Mouse (Mus musculus): ENCODE results near the gene Zswim2. TPM values are rescaled to one million over a fixed set of nuclear protein-coding genes. Genes with fewer than 3 reads are reported as not detected.
"Not testable (repeated sequence)": the region's sequence is repeated elsewhere in the genome, so short reads cannot be mapped to it uniquely, and the experiment has no call there.

The Zswim2 gene
- not detected for polyA plus RNA-seq (2021)

- ATAC-seq = no peak
- DNase-seq (ENCODE audit: low read depth, low spot score) = no peak
- in situ Hi-C loops (cut with MboI; ENCODE audit: low pct_unique_long_range_greater_than_20kb) = no loop called here
- no peak for TF ChIP-seq CTCF (IDR thresholded peaks at IDR 0.05)
- ChIA-PET POLR2A (no interaction called here), CTCF (no interaction called here)
- peaks cover 71% of the 10 kb centered on the region for H3K27me3 ChIP-seq
These were observed at the start of gene Zswim2 for GRCm38 (mm10) chr2:83940931-83941361. Zswim2 (minus strand) TSS chr2:83941228.

GRCm38 (mm10) chr2:83990253-83990652 lies 49.2 kb upstream of the Zswim2 start, which contains the start of gene Gm13691:
Gm13691 (plus strand) TSS chr2:83990553.
- H3K27me3 ChIP-seq; DNase-seq (ENCODE audit: low read depth, low spot score); CTCF ChIA-PET; POLR2A ChIA-PET; ATAC-seq; in situ Hi-C loops (cut with MboI; ENCODE audit: low pct_unique_long_range_greater_than_20kb): not testable (repeated sequence)

GRCm38 (mm10) chr2:83984443-83984842 lies 43.4 kb upstream of the Zswim2 start, which contains the start of gene Gm13697:
Gm13697 (plus strand) TSS chr2:83984743.
- POLR2A ChIA-PET; DNase-seq (ENCODE audit: low read depth, low spot score); ATAC-seq; CTCF ChIA-PET; in situ Hi-C loops (cut with MboI; ENCODE audit: low pct_unique_long_range_greater_than_20kb); H3K27me3 ChIP-seq: not testable (repeated sequence)

GRCm38 (mm10) chr2:83978633-83979032 lies 37.6 kb upstream of the Zswim2 start, which contains the start of gene Gm13694:
Gm13694 (plus strand) TSS chr2:83978933.
- ATAC-seq; in situ Hi-C loops (cut with MboI; ENCODE audit: low pct_unique_long_range_greater_than_20kb); H3K27me3 ChIP-seq; CTCF ChIA-PET; DNase-seq (ENCODE audit: low read depth, low spot score); POLR2A ChIA-PET: not testable (repeated sequence)

- in situ Hi-C loops (cut with MboI; ENCODE audit: low pct_unique_long_range_greater_than_20kb); POLR2A ChIA-PET; H3K27me3 ChIP-seq; DNase-seq (ENCODE audit: low read depth, low spot score); CTCF ChIA-PET; ATAC-seq: not testable (repeated sequence)
These were observed 31.8 kb upstream of the Zswim2 start, which contains the start of gene Gm13696 for GRCm38 (mm10) chr2:83972823-83973222. Gm13696 (plus strand) TSS chr2:83973123.

- DNase-seq (ENCODE audit: low read depth, low spot score); ATAC-seq; H3K27me3 ChIP-seq; CTCF ChIA-PET; POLR2A ChIA-PET; in situ Hi-C loops (cut with MboI; ENCODE audit: low pct_unique_long_range_greater_than_20kb): not testable (repeated sequence)
These were observed 26.0 kb upstream of the Zswim2 start, which contains the start of gene Gm13695 for GRCm38 (mm10) chr2:83967013-83967412. Gm13695 (plus strand) TSS chr2:83967313.

- CTCF ChIA-PET; H3K27me3 ChIP-seq; POLR2A ChIA-PET; ATAC-seq; DNase-seq (ENCODE audit: low read depth, low spot score); in situ Hi-C loops (cut with MboI; ENCODE audit: low pct_unique_long_range_greater_than_20kb): not testable (repeated sequence)
These were observed 20.2 kb upstream of the Zswim2 start, which contains the start of gene Gm13693 for GRCm38 (mm10) chr2:83961203-83961602. Gm13693 (plus strand) TSS chr2:83961503.

- ATAC-seq; H3K27me3 ChIP-seq; CTCF ChIA-PET; DNase-seq (ENCODE audit: low read depth, low spot score); in situ Hi-C loops (cut with MboI; ENCODE audit: low pct_unique_long_range_greater_than_20kb); POLR2A ChIA-PET: not testable (repeated sequence)
These were observed 14.4 kb upstream of the Zswim2 start, which contains the start of gene Gm13698 for GRCm38 (mm10) chr2:83955393-83955792. Gm13698 (plus strand) TSS chr2:83955693.

- DNase-seq (ENCODE audit: low read depth, low spot score) (no peak), ATAC-seq (no peak)
- POLR2A ChIA-PET = no interaction called here
- no peak for TF ChIP-seq CTCF (IDR thresholded peaks at IDR 0.05)
- in situ Hi-C loops (cut with MboI; ENCODE audit: low pct_unique_long_range_greater_than_20kb) = no loop called here
- peaks cover 71% of the 10 kb centered on the region for H3K27me3 ChIP-seq
- CTCF ChIA-PET = no interaction called here
These were observed 764 bp upstream of the Zswim2 start for GRCm38 (mm10) chr2:83941792-83942191.

- POLR2A ChIA-PET = no interaction called here
- peak; percentile 7 for TF ChIP-seq CTCF (IDR thresholded peaks at IDR 0.05)
- H3K27me3 ChIP-seq = peaks cover 71% of the 10 kb centered on the region
- CTCF ChIA-PET = no interaction called here
- no peak for DNase-seq (ENCODE audit: low read depth, low spot score)
- no peak for ATAC-seq
- in situ Hi-C loops (cut with MboI; ENCODE audit: low pct_unique_long_range_greater_than_20kb) = no loop called here
These were observed 350 bp upstream of the Zswim2 start for GRCm38 (mm10) chr2:83941378-83941777.

GRCm38 (mm10) chr2:83929478-83930088 lies 11.4 kb downstream of the Zswim2 start:
- peaks cover 38% of the 10 kb centered on the region for H3K27me3 ChIP-seq
- CTCF ChIA-PET = no interaction called here
- TF ChIP-seq CTCF (IDR thresholded peaks at IDR 0.05) = no peak
- DNase-seq (ENCODE audit: low read depth, low spot score) (no peak), ATAC-seq (no peak)
- POLR2A ChIA-PET = no interaction called here
- in situ Hi-C loops (cut with MboI; ENCODE audit: low pct_unique_long_range_greater_than_20kb) = no loop called here
